Mouse (Mus musculus): ENCODE measurements at regions not wholly inside any gene's neighbourhood (a gene's known extent, or its start where the extent isn't known, plus 50 kb on each side); places are given as distances from the start of the nearest gene placed in this dataset.
"Not testable (repeated sequence)": the region's sequence is repeated elsewhere in the genome, so short reads cannot be mapped to it uniquely, and the experiment has no call there.

- DNase-seq (ENCODE audit: low spot score): no peak
These were observed 78.9 kb downstream of the Smgc start for GRCm38 (mm10) chr15:91916946-91917345.

- DNase-seq (ENCODE audit: low spot score): no peak
These were observed 79.8 kb downstream of the Smgc start for GRCm38 (mm10) chr15:91917877-91918276.

- DNase-seq (ENCODE audit: low spot score): no peak
These were observed 86.5 kb downstream of the Smgc start for GRCm38 (mm10) chr15:91924542-91924941.

GRCm38 (mm10) chr15:91927492-91927891 is 89.4 kb downstream of the Smgc start:
- DNase-seq (ENCODE audit: low spot score): no peak

- DNase-seq (ENCODE audit: low spot score): no peak
These were observed 90.4 kb downstream of the Smgc start for GRCm38 (mm10) chr15:91928511-91928910.

GRCm38 (mm10) chr15:91957273-91957672 is 93.7 kb upstream of the Cntn1 start:
- DNase-seq (ENCODE audit: low spot score): no peak

- DNase-seq (ENCODE audit: low spot score): no peak
These were observed 85.8 kb upstream of the Cntn1 start for GRCm38 (mm10) chr15:91965172-91965571.

- peak; percentile 34 for DNase-seq (ENCODE audit: low spot score)
These were observed 81.6 kb upstream of the Cntn1 start for GRCm38 (mm10) chr15:91969378-91969777.

- no peak for DNase-seq (ENCODE audit: low spot score)
These were observed 79.6 kb upstream of the Cntn1 start for GRCm38 (mm10) chr15:91971411-91971810.

GRCm38 (mm10) chr15:91971846-91972245 is 79.1 kb upstream of the Cntn1 start:
- DNase-seq (ENCODE audit: low spot score): no peak

- DNase-seq (ENCODE audit: low spot score): no peak
These were observed 75.4 kb upstream of the Cntn1 start for GRCm38 (mm10) chr15:91975606-91976005.

GRCm38 (mm10) chr15:91983186-91983585 is 67.8 kb upstream of the Cntn1 start:
- DNase-seq (ENCODE audit: low spot score): not testable (repeated sequence)

- no peak for DNase-seq (ENCODE audit: low spot score)
These were observed 50.9 kb upstream of the Cntn1 start for GRCm38 (mm10) chr15:92000086-92000485.
